Comparison of ENCODE assay signal across 9 mouse cellular contexts in the genomic region with DNA sequence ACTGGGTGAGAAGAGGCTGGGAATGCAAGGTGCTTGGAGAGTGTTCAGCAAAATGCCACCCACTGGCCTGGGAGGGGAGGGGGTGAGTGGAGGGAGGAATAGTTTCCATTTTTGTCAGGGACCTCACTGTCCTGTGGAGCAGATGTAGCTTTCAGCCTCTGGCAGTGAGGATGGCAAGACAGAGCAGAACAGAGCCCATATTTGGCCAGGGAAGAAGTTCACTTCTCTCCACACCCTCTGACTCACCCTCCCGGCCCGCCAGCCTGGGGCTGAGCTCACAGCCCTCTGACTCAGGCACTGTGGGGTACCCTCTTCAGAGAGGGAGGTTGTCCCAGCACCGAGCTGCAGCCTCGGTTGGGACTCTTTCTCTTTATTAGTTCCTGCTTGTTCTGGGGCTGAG.
DNase-seq lines count a peak whose midpoint lies in the region; ATAC-seq lines count a peak whose summit lies in the region.
"Had no signal": no experiment of that assay in that cellular context is flagged by ENCODE, and none has a peak within 500 bp of the region (broad histone marks: within the 10 kb centered on the region; RNA-seq: fewer than 3 reads in every experiment).

No protein-coding gene starts in this region.

- no peaks in the 10 kb centered on the region for H3K9me3 ChIP-seq in heart, embryonic 14.5 days (ENCODE audit: control insufficient read depth, low read length)
- H3K9me3 ChIP-seq: forebrain, embryonic 15.5 days had no signal

- peak; percentile 97 for DNase-seq in 3T3-L1 (ENCODE audit: low read depth, low spot score)
- DNase-seq in adrenal gland, postnatal 36 days, result peak; percentile 87 to 89
- no peak for DNase-seq in layer of hippocampus, postnatal 10 days (ENCODE audit: low spot score in 2 of 2)
- no peak for DNase-seq in cerebellum, postnatal 10 days
- DNase-seq in thymus, adult 18-20 months, result no peak
- no peak for DNase-seq in frontal cortex, postnatal 10 days (ENCODE audit: low spot score in 2 of 2)

- peak; percentile 82 for ATAC-seq in heart, embryonic 14.5 days (ENCODE audit: insufficient number of reproducible peaks, insufficient read depth, low FRiP score, low read depth)
- ATAC-seq: forebrain, embryonic 15.5 days had no signal

- WGBS in heart, embryonic 14.5 days, result 9% methylated on average over 4 of the region's 4 CpGs
- WGBS in macrophage (ENCODE audit: missing documents), result 4% methylated on average over 4 of the region's 4 CpGs

- peak overlapping the region; percentile 43 for H3K4me2 ChIP-seq in heart, embryonic 14.5 days (ENCODE audit: low read length)
- H3K4me2 ChIP-seq: forebrain, embryonic 15.5 days had no signal

- H3K9ac ChIP-seq in heart, embryonic 14.5 days (ENCODE audit: low read length), result no peak overlapping the region; the same call in 1 of the 2 replicates
- H3K9ac ChIP-seq: forebrain, embryonic 15.5 days had no signal

- H3K4me1 ChIP-seq in heart, embryonic 14.5 days (ENCODE audit: control insufficient read depth in 2 of 2, insufficient read depth in 2 of 2, low read length in 2 of 2), result peaks cover 17% of the 10 kb centered on the region in 2 experiments
- H3K4me1 ChIP-seq: forebrain, embryonic 15.5 days had no signal

- H3K79me2 ChIP-seq in macrophage (ENCODE audit: inconsistent target), result no peaks in the 10 kb centered on the region

- 0 out of 4 replicates have a peak overlapping the region, but pooled peaks of 1 of the 2 experiments have one; percentile 13 for H3K4me3 ChIP-seq in heart, embryonic 14.5 days (ENCODE audit: control insufficient read depth in 1 of 2, insufficient read depth in 1 of 2, low read depth in 1 of 2, low read length in 2 of 2)
- no peak overlapping the region for H3K4me3 ChIP-seq in macrophage (ENCODE audit: inconsistent target)
- H3K4me3 ChIP-seq: forebrain, embryonic 15.5 days had no signal

- no peaks in the 10 kb centered on the region for H3K27me3 ChIP-seq in heart, embryonic 14.5 days (ENCODE audit: control insufficient read depth, insufficient read depth, low read length)
- H3K27me3 ChIP-seq: forebrain, embryonic 15.5 days had no signal

- peak overlapping the region; percentile 61 to 82 for H3K27ac ChIP-seq in heart, embryonic 14.5 days (replicated peaks in 1 of 2; ENCODE audit: control insufficient read depth in 1 of 2, insufficient read depth in 1 of 2, low read depth in 2 of 2, low read length in 2 of 2)
- H3K27ac ChIP-seq in macrophage, result peak overlapping the region; percentile 35
- H3K27ac ChIP-seq: forebrain, embryonic 15.5 days had no signal

- no peaks in the 10 kb centered on the region for H3K36me3 ChIP-seq in heart, embryonic 14.5 days (ENCODE audit: control insufficient read depth, insufficient read depth, low read length)
- H3K36me3 ChIP-seq in macrophage (ENCODE audit: inconsistent target), result no peaks in the 10 kb centered on the region
- H3K36me3 ChIP-seq: forebrain, embryonic 15.5 days had no signal

Comparison
In these comparisons a context has a peak if more than half of its experiments do, and no peak if none do; other contexts are left out.
1. DNase-seq: peak in 3T3-L1 (single experiment) and adrenal gland, postnatal 36 days (2 of 2); none in layer of hippocampus, postnatal 10 days (0 of 2), cerebellum, postnatal 10 days (0 of 2), thymus, adult 18-20 months (0 of 2) and frontal cortex, postnatal 10 days (0 of 2).